26 mouse cellular contexts compared by ENCODE assay signal in the genomic region with DNA sequence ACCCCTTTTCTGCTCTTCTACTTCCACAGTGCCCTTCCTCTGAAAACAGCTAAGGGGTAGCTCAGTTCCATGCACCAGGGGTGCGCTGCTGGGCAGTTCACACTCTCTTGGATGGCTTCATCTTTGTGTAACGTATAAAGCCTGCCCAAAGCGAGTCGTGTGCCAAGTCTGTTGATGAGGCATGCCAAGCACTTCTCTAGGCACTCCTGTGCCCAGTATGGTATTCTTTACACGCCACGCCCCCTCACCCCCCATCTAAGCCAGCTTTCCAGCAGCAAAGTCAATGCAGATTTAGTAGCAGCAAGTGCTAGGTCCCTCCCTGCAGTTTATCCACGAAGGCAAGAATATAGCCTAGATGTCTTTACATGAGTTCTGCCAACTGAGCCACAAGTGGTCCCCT. TPM values are rescaled to one million over a fixed set of nuclear protein-coding genes. Genes with fewer than 3 reads are reported as not detected.
DNase-seq lines count a peak whose midpoint lies in the region; TF ChIP-seq lines count a peak whose summit lies in the region.
"Had no signal": no experiment of that assay in that cellular context is flagged by ENCODE, and none has a peak within 500 bp of the region (broad histone marks: within the 10 kb centered on the region; RNA-seq: fewer than 3 reads in every experiment).

No protein-coding gene starts in this region.

- intact Hi-C loops in heart, postnatal 25 days (cut with DNase I) = no loop called here
- intact Hi-C loops in left cerebral cortex, postnatal 4 days (cut with DNase I) = no loop called here
- intact Hi-C loops in left cerebral cortex, adult 2 months (cut with DNase I) = no loop called here

- TF ChIP-seq CTCF in left cerebral cortex, adult 2 months (IDR thresholded peaks at IDR 0.05) = no peak

- peaks cover 85% of the 10 kb centered on the region for H3K36me3 ChIP-seq in macrophage (ENCODE audit: inconsistent target)

- no peak overlapping the region for H3K4me3 ChIP-seq in left cerebral cortex, adult 2 months
- no peak overlapping the region for H3K4me3 ChIP-seq in macrophage (ENCODE audit: inconsistent target)
- H3K4me3 ChIP-seq: embryonic facial prominence, embryonic 13.5 days; hindbrain, embryonic 10.5 days; kidney, embryonic 15.5 days; limb, embryonic 10.5 days; limb, embryonic 15.5 days; liver, embryonic 13.5 days; myocyte; neural tube, embryonic 12.5 days had no signal

- peak; percentile 88 for DNase-seq in heart, adult 11 months
- DNase-seq in heart, postnatal 25 days (ENCODE audit: low spot score) = no peak
- peak; percentile 40 for DNase-seq in heart, postnatal 4 days
- DNase-seq in heart, adult 8-10 months (ENCODE audit: low spot score) = no peak
- DNase-seq in left cerebral cortex, postnatal 4 days = peak; percentile 25
- no peak for DNase-seq in left cerebral cortex, adult 2 months (ENCODE audit: extremely low spot score in 1 of 2, low spot score in 2 of 2)
- DNase-seq: adrenal gland, postnatal 25 days; cerebellum, adult 18-20 months; forebrain, postnatal 0 days; kidney, adult 18-20 months; kidney, postnatal 25 days; liver, embryonic 13.5 days; lung, adult 18-20 months; lung, postnatal 4 days; right cerebral cortex, adult 18-20 months; right cerebral cortex, postnatal 4 days; thymus, adult 2 months; thymus, postnatal 36 days had no signal

- H3K79me2 ChIP-seq in macrophage (ENCODE audit: inconsistent target) = peaks cover 22% of the 10 kb centered on the region; the same call in 1 of the 2 replicates

- 92% methylated on average over 5 of the region's 7 CpGs for WGBS in macrophage (ENCODE audit: missing documents)

- no peak overlapping the region for H3K27ac ChIP-seq in left cerebral cortex, adult 2 months
- peak overlapping the region; percentile 100 for H3K27ac ChIP-seq in macrophage
- H3K27ac ChIP-seq: embryonic facial prominence, embryonic 13.5 days; hindbrain, embryonic 10.5 days; kidney, embryonic 15.5 days; limb, embryonic 10.5 days; limb, embryonic 15.5 days; liver, embryonic 13.5 days; neural tube, embryonic 12.5 days had no signal

RNA-seq across cellular contexts. Expression of gene Pygb, which starts 48.1 kb away (rescaled TPM):
- 100 to 1,000 TPM; 444 to 470 TPM for total RNA-seq in heart, postnatal 25 days (2021)
- 100 to 1,000 TPM; 344 to 352 TPM for total RNA-seq in heart, postnatal 4 days (2021)
- total RNA-seq in heart, adult 8-10 months (2022) = 100 to 1,000 TPM; 547 to 617 (median 604) TPM
- total RNA-seq in left cerebral cortex, postnatal 4 days (2021) = 100 to 1,000 TPM; 138 to 144 TPM
- total RNA-seq in left cerebral cortex, adult 2 months (2021) = 100 to 1,000 TPM; 126 to 127 TPM
- total RNA-seq in macrophage (2018; cell fraction: chromatin; rRNA removed) = 100 to 1,000 TPM in 1 of 26 experiments, 10 to 100 TPM in 23, 1 to 10 TPM in 2; 8.1 to 108 (median 39.3) TPM
- total RNA-seq in macrophage (2018; cell fraction: cytosol; rRNA removed) = 10 to 100 TPM; 31.5 to 66.3 (median 47.1) TPM
- total RNA-seq in macrophage (2018; cell fraction: nucleus; rRNA removed) = 10 to 100 TPM; 22.2 to 83.1 (median 39.5) TPM
- 44.5 to 59.8 TPM (median 50.7 TPM) in 3 replicates for polyA plus RNA-seq in macrophage (2018)

Comparison
In these comparisons a context has a peak if more than half of its experiments do, and no peak if none do; other contexts are left out.
1. DNase-seq: peak in heart, adult 11 months (single experiment), heart, postnatal 4 days (single experiment) and left cerebral cortex, postnatal 4 days (single experiment); none in heart, postnatal 25 days (single experiment), heart, adult 8-10 months (single experiment) and left cerebral cortex, adult 2 months (0 of 2).